In genomic region chr11:97985727-97986677, GRCm38 (mm10) we compare ENCODE assay signal across 8 mouse cellular contexts. TPM values are rescaled to one million over a fixed set of nuclear protein-coding genes. Genes with fewer than 3 reads are reported as not detected.
DNase-seq lines count a peak whose midpoint lies in the region; ATAC-seq and TF ChIP-seq lines count a peak whose summit lies in the region.

TSS of gene Plxdc1 (minus strand) at chr11:97986444.

- no peaks in the 10 kb centered on the region for H3K36me3 ChIP-seq in forebrain, embryonic 13.5 days (ENCODE audit: poor library complexity, severe bottlenecking)
- no peaks in the 10 kb centered on the region for H3K36me3 ChIP-seq in intestine, postnatal 0 days (ENCODE audit: control insufficient read depth, insufficient read depth)
- H3K36me3 ChIP-seq in stomach, embryonic 16.5 days (ENCODE audit: control insufficient read depth, insufficient read depth, low read length) = no peaks in the 10 kb centered on the region

- DNase-seq in layer of hippocampus, adult 2 months (ENCODE audit: low spot score in 2 of 2) = no peak
- DNase-seq in layer of hippocampus, adult 9-10 months (ENCODE audit: low spot score) = no peak
- peak; percentile 71 to 75 for DNase-seq in adrenal gland, adult 18-20 months (ENCODE audit: low spot score in 2 of 2)
- peak; percentile 40 to 58 for DNase-seq in lung, postnatal 4 days

- no peaks in the 10 kb centered on the region for H3K9me3 ChIP-seq in forebrain, embryonic 13.5 days (replicated peaks)
- no peaks in the 10 kb centered on the region for H3K9me3 ChIP-seq in intestine, postnatal 0 days (ENCODE audit: control insufficient read depth)
- H3K9me3 ChIP-seq in stomach, embryonic 16.5 days (replicated peaks; ENCODE audit: control insufficient read depth, low read length) = no peaks in the 10 kb centered on the region

- 2% methylated on average over 65 of the region's 74 CpGs for WGBS in forebrain, embryonic 13.5 days
- WGBS in intestine, postnatal 0 days = 2% methylated on average over 70 of the region's 74 CpGs
- WGBS in stomach, embryonic 16.5 days = 2% methylated on average over 69 of the region's 74 CpGs

- H3K9ac ChIP-seq in forebrain, embryonic 13.5 days = peak within 1 kb of the TSS; percentile 68
- peak within 1 kb of the TSS; percentile 31 for H3K9ac ChIP-seq in intestine, postnatal 0 days (ENCODE audit: low read depth, low read length)
- H3K9ac ChIP-seq in stomach, embryonic 16.5 days (ENCODE audit: low read length) = peak within 1 kb of the TSS; percentile 77

- peak within 1 kb of the TSS; percentile 62 for H3K4me3 ChIP-seq in layer of hippocampus, adult 2 months
- H3K4me3 ChIP-seq in forebrain, embryonic 13.5 days = peak within 1 kb of the TSS; percentile 94
- H3K4me3 ChIP-seq in intestine, postnatal 0 days (ENCODE audit: low read depth, low read length) = peak within 1 kb of the TSS; percentile 90
- peak within 1 kb of the TSS; percentile 65 for H3K4me3 ChIP-seq in stomach, embryonic 16.5 days (replicated peaks; ENCODE audit: low read length)

- H3K27ac ChIP-seq in layer of hippocampus, adult 2 months = peak within 1 kb of the TSS; percentile 95
- no peak within 1 kb of the TSS for H3K27ac ChIP-seq in forebrain, embryonic 13.5 days
- H3K27ac ChIP-seq in intestine, postnatal 0 days (ENCODE audit: low read depth, low read length) = no peak within 1 kb of the TSS
- H3K27ac ChIP-seq in stomach, embryonic 16.5 days (ENCODE audit: low read length) = no peak within 1 kb of the TSS

- peaks cover 41% of the 10 kb centered on the region for H3K27me3 ChIP-seq in forebrain, embryonic 13.5 days
- peaks cover 16% of the 10 kb centered on the region; the same call in 1 of the 2 replicates for H3K27me3 ChIP-seq in intestine, postnatal 0 days (replicated peaks; ENCODE audit: control insufficient read depth, insufficient read depth, low read length)
- peaks cover 16% of the 10 kb centered on the region for H3K27me3 ChIP-seq in stomach, embryonic 16.5 days (ENCODE audit: control insufficient read depth, insufficient read depth, low read length)

- ATAC-seq in forebrain, embryonic 13.5 days = no peak
- ATAC-seq in intestine, postnatal 0 days = no peak
- ATAC-seq in stomach, embryonic 16.5 days (ENCODE audit: insufficient read depth, low FRiP score) = no peak
- no peak for ATAC-seq in cerebellum, adult (ENCODE audit: insufficient number of reproducible peaks, low FRiP score, low TSS enrichment)

- peaks cover 26% of the 10 kb centered on the region for H3K4me1 ChIP-seq in forebrain, embryonic 13.5 days
- 0 out of 2 replicates have a peak, but pooled peaks cover 3% of the 10 kb centered on the region for H3K4me1 ChIP-seq in intestine, postnatal 0 days (replicated peaks; ENCODE audit: control insufficient read depth, insufficient read depth, low read length)
- H3K4me1 ChIP-seq in stomach, embryonic 16.5 days (ENCODE audit: control insufficient read depth, insufficient read depth, low read length) = peaks cover 14% of the 10 kb centered on the region

- H3K4me2 ChIP-seq in forebrain, embryonic 13.5 days = peak within 1 kb of the TSS; percentile 78
- peak within 1 kb of the TSS; percentile 94 for H3K4me2 ChIP-seq in intestine, postnatal 0 days (replicated peaks; ENCODE audit: low read depth)
- peak within 1 kb of the TSS; percentile 91 for H3K4me2 ChIP-seq in stomach, embryonic 16.5 days (ENCODE audit: low read depth, low read length)

- TF ChIP-seq CTCF in layer of hippocampus, adult 2 months (conservative IDR thresholded peaks at IDR 0.05) = no peak
- TF ChIP-seq CTCF in intestine, postnatal 0 days (IDR thresholded peaks at IDR 0.05; ENCODE audit: low read depth) = no peak

RNA-seq across cellular contexts. Expression of gene Plxdc1, which starts in this region (rescaled TPM):
- total RNA-seq in layer of hippocampus, adult 2 months (2021) = 10 to 100 TPM in 1 of 2 experiments, 1 to 10 TPM in 1; 9.0 to 10.3 TPM
- 10 to 100 TPM in 1 of 2 experiments, 1 to 10 TPM in 1; 6.9 to 16.2 TPM for total RNA-seq in adrenal gland, adult 18-20 months (2021)
- 0.14 and 0.34 TPM in 2 replicates for polyA plus RNA-seq in forebrain, embryonic 13.5 days (2015; fragmentation: Nextera tagmentation; extraction: Ambion mirVana)
- polyA plus RNA-seq in intestine, postnatal 0 days (2015; fragmentation: Nextera tagmentation; extraction: Ambion mirVana) = 0.30 and 0.31 TPM in 2 replicates
- 0.72 and 1.0 TPM in 2 replicates for polyA plus RNA-seq in stomach, embryonic 16.5 days (2015; fragmentation: Nextera tagmentation; extraction: Ambion mirVana)

Comparison
In these comparisons a context has a peak if more than half of its experiments do, and no peak if none do; other contexts are left out.
1. DNase-seq: peak in adrenal gland, adult 18-20 months (2 of 2) and lung, postnatal 4 days (2 of 2); none in layer of hippocampus, adult 2 months (0 of 2) and layer of hippocampus, adult 9-10 months (single experiment).
2. Peak in every context shown above with its lines, with median percentiles within 50 percentile points of each other: H3K4me3 ChIP-seq, H3K4me2 ChIP-seq and H3K9ac ChIP-seq.